Mouse (Mus musculus): ENCODE measurements around the gene Ptgds.

Gene Ptgds

DNA sequence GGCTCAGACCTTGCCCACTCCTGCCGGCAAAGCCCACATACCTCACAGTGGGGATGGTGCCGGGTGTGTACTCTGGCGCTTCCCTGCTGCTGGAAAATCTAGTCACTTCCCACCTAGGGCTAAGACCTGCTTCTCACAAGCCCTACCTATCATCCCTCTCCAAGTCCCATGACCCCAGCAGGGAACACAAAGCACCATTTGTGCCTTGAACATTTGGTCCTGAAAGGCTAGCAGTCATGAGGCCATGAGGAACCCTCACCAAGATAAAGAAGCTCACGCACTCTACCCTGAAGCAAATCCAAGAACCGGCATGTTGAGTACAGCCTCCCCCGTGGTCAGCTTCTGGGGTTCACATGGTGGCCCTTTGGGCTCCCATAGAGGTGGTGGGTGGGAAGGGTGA, at the start of gene Ptgds:
Gene Ptgds, minus strand, starts transcription at position 78 of the 400 bp plus-strand sequence.
- no peak for DNase-seq (ENCODE audit: low read depth, low spot score)

DNA sequence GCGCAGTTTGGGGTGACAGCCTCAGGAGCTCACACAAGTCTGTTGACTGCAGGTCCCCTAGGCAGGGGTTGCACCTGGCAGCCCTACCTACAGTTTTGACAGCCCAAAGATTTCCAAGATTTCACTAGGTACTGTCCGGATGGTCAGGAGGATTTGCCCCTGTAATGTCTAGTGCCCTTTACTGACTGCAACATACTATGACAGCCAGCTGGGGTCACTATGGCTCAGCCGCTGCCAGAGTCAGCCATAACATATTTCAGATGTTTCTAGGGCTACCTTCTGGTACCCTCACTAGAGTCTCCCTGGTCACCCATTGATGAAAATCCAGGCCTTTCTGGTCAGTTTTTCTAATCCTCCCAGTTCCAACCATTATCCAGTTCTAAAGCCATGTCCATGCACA, 40.1 kb upstream of the Ptgds start:
- DNase-seq (ENCODE audit: low read depth, low spot score): no peak

DNA sequence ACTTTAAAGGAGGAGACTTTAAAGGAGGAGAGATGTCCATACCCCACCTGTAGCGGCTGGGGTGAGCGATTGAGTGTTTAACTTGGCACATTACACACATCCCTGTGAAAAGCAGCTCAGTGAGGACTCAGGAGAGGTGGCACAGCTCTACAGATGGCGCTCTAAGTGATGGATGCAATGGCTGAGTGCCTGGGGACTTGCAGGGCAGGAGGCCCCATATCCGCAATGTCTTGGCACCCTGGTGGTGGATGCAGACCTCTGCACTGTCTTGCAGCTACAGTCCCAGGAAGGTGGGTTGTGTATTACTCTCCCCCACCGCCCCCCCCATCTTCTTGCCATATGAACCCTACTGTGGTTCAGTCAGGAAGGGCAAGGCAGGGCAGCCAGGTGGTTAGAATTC, 37.1 kb upstream of the Ptgds start:
- DNase-seq (ENCODE audit: low read depth, low spot score): peak; percentile 59

DNA sequence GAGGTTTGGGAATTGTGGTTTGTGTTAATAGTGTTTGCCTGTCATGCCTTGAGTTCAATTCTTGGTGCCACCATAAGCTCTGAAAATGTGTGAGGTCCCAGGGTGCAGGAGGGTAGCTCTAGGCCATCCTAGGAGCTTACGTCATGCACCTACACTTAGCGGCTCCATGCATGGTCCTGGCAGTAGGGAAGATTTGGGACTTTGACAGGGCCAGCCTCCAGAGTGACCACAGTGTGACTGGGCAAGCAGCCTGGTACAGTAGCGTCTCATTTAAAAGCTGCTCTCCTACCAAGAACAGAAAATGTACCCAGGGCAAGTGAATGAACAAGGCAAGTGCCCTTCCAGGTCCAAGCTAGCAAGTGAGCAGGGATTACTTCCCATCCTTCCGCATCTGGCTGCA, 36.0 kb upstream of the Ptgds start:
- no peak for DNase-seq (ENCODE audit: low read depth, low spot score)

DNA sequence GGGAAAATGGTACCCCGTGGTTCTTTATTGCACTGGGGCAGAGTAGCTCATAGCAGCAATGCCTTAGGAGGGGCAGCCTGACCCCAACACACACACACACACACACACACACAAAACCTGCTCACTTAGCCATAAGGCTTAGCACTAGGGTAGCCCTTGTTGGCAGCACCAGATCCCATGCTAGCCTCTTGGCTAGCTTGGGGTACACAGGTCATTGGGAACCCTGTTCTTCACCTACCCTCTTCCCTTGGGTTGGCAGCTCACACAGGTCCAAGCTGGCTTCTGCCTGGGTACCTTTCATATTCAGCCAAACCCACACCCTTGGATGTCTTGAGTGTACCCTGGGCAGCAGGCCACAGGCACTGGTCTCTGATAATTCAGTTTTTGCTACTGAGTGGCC, 35.2 kb upstream of the Ptgds start:
- no peak for DNase-seq (ENCODE audit: low read depth, low spot score)

DNA sequence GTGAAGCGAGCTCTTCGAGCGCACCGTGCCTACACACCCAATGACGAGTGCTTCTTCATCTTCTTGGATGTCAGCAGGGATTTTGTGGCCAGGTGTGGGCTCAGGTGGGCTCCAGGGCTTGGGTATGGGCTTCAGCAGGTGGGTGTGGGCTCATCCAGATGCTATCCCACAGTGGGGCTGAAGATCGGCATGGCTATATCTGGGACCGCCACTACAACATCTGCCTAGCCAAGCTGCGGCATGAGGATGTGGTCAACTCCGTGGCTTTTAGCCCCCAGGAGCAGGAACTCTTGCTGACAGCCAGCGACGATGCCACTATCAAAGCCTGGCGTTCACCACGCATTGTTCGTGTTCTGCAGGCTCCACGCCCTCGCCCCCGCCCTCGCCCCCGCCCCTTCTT, 34.7 kb upstream of the Ptgds start:
- no peak for DNase-seq (ENCODE audit: low read depth, low spot score)

DNA sequence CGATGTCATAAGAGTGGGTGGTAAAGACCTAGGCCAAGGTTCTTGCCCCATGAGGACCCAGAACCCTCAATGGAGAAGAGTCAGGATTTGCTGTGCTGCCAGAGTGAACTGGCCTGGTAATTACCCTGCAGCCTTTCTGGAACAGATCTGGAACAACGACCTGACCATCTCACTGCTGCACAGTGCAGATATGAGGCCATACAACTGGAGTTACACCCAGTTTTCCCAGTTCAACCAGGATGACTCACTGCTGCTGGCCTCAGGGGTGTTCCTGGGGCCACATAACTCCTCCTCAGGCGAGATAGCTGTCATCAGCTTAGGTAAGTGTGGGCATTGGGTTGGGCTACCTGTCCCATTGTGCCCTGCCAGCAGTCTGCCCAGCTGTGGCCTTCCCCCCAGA, 32.9 kb upstream of the Ptgds start:
- DNase-seq (ENCODE audit: low read depth, low spot score): no peak

DNA sequence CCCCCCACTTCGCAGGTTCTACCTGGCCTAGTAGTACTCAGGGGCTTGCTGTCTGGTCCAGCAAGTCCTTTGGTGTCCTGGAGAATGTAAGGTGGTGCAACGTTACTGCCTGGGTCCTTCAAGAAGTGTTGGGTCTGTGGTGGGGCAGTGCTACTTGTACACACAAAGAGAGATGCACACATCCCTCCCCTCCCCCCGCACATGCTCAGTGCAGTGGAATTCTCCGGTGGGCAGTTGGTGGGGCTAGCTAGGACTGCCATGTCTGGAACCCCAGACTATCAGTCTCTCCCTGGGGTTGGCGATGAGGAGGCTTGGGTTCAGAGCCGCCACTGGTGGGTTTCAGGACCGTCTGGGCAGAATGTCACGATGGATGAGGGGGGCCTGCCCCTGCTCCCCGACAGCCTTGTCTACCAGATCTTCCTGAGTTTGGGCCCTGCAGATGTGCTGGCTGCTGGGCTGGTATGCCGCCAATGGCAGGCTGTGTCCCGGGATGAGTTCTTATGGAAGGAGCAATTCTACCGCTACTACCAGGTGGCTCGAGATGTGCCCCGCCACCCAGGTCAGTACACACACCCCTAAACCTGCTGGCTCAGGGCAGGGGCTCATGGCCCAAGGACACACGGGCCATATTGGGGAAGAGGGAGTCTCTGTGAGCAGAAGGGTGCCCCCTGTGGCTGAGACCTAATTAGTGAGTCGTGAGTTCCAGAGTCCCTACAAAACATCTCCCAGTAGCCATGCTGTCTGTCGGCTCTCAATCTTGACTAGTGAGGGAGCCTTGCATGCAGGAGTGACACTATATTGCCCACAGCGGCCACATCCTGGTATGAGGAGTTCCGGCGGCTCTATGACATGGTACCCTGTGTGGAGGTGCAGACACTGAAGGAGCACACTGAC, 32.0 kb upstream of the Ptgds start, which contains the start of gene C8g:
Gene C8g, minus strand, starts transcription at position 127 of the 894 bp plus-strand sequence.
- DNase-seq (ENCODE audit: low read depth, low spot score): peak; percentile 37

DNA sequence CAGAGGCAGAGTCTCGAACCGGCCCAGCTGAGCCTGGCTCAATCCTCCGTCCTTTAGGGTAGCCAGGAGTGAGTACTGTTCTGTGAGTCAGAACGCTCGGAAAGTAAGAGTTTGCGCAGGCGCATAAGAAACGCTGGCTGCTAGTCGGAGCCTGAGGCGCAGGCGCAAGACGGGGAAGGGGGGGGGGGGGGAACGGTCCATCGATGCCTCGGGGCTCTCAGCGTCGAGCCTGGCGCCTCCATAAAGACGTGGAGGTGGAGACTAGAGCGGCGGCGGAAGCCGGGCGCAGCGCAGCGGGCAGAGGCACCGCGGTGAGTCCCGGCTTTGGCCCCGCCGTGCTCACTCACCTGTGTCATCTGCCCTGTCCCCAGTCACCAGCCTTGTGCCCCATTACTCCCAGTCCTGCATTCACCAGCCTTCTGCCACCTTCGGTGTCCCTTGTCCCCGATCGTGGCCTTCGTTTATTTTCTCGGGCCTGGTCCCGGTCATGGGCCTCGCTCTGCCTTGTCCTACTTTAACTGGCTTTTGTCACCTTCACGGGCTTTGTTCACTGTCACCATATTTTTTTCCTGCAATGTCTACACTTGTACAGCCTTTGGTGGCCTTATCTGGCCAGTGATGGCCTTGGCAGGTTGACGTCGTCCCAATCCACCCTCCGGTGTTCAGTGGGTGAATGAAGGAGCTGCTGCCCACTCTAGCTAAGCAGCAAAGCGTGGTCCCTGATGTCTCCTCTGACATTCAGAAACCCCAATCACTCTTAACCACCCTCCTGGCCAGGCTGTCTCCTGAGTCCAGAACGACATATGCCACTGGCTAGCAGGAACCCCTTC, 30.9 kb upstream of the Ptgds start, which contains the start of gene Fbxw5:
Gene Fbxw5, plus strand, starts transcription at position 175 of the 830 bp plus-strand sequence.
- peak; percentile 95 for DNase-seq (ENCODE audit: low read depth, low spot score)

DNA sequence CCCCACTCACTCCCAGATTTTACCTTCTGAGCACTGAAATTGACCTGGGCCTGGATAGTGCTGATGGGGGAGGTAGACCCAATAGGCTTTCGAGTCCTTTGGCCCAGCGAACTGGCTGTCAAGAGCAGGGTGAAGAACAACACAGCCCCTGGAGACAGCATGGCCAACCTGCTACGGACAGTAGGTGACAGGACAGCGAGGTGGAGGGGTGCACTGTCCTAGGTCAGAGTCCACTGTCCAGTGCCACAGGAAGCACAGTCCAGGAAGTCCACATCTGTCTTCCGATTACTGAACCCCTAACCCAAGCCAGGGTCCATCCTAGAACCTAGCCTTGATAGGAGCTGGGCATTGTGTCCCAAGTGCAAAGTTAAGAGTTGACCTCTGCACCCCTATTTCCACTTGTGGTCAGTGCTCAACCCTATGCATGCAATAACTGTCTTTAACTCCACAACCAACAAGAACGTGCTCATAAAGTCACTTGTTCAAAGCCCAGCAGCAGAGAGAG, 30.3 kb upstream of the Ptgds start:
- no peak for DNase-seq (ENCODE audit: low read depth, low spot score)

DNA sequence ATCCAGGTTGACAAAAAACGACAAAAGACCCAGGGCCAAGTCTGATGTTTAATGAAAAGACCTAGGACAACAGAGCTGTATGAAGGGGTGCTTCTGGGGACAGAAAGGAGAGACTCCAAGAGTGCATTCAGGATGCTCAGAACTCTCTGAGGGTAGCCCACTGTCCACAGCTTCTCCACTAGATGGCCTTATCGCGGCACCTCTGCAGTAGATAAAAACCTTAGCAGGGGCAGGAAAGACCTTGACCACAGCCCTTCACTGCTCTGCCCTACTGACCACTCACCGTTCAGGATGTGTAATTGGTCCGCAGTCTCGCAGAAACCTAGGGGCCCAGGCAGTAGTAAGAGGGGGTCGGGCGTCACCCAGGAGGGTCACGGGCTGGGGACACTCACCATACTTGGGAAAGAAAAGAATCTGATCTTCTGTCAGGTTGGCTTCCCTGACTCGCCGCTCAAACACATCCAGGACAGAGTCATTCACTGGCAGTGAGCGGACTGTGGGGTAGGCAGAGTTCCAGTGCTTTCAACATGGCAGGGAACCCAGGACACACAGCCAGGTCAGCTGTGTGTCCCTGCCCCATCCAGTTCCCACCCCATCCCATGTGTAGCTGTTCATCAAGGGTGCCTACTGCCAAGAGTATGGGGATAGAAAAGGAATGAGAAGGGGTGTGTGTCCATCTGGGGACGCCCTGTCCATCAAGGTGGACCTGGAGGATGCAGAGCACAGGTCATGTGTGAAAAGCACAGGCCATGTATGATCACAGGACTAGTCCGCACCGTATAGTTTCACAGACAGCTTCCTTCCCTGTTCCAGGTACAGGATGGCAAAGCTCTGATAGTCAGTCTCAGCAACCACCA, 29.0 kb upstream of the Ptgds start:
- no peak for DNase-seq (ENCODE audit: low read depth, low spot score)

DNA sequence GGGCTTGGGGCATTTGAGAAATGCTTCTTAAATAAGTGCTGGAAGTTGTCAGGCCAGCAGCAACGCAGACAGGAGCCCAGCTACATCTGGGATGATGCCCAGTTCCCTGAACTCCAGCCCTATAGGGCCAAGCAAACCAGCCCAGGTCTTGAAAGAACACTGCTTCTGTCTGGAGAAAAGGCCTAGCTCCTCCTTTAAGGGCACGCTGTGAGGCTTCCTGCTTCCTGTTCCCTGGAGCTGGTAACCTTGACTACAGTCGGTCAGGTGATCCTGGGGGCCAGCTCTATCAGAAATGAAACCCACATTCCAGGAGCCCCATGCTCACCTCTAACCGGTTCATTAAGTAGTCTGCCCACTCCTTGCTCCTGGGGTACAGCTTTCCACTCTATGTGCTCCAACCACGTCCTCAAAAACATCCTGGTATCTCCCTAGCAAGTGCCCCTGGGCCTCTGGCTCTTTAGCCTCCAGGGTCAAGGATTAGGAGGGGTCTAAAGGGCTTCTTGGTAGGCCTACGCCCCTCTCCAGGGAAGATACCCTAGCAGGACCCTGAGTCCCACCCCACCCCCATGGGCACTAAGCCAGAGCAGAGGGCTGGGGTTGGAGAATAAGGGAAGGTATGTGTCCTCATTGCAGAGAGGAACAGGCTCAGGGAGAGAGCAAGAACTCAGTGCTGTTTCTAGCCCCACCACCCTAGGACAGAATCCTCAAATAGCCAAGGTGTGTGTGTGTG, 28.2 kb upstream of the Ptgds start:
- peak; percentile 66 for DNase-seq (ENCODE audit: low read depth, low spot score)

DNA sequence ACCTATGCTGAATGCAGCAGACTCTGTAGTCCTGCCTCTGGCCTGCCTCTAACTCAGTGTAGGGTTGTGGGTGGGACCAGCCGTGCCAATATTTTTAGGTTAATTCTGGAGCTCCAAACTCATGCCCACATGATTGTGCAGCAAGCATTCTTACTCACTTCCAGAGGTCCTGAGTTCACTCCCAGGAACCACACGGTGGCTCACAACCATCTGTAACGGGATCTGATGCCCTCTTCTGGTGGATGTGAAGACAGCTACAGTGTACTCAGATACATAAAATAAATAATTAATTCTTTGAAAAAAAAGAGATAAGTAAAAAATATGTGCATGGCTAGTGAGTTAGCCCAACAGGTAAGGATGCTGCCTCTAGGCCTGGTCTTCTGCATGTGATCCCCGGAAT, 26.6 kb upstream of the Ptgds start:
- DNase-seq (ENCODE audit: low read depth, low spot score): peak; percentile 74

DNA sequence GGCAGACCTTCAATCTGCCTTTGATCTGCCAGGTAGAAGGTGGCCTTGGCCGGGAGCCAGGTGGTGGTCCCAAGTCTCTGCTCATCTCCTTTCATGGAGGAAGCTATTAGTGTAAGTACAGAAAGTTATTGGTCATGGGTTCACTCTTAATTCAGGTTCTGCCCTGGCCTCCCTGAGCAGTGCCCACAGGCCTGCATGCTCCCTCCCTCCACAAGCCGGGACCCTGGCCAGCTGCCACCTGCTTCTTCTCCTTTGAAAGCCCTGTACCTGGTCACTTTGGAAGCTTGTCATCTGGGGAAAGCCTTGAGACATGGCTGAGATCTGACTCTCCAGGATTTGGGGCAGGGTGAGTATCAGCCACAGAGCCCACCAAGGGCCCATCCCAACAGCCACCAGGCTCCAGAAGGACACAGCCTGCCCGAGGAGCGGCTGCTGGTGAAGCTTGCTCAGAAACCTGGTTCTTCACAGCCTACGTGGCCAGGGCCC, 23.7 kb upstream of the Ptgds start, which contains the start of gene Lcn12:
Gene Lcn12, minus strand, starts transcription at position 436 of the 486 bp plus-strand sequence.
- no peak for DNase-seq (ENCODE audit: low read depth, low spot score)

DNA sequence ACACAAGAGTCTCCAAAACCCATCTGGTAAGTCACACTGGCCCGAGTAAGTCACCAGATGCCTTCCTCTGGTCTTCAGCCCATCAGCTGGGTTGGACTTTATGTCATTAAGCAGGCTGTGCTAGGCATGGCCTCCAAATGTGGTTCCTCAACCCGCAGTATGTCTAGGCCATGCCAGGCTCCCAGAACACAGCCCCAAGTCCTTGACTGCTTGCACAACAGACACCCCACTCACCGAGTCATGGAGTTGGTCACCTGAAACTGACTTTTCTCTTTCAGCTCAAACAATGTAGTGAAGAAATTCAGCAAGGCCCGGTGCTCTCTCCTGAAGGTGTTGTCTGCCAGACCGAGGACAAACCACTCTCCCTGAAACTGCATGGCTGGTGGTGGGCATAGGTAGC, 23.1 kb upstream of the Ptgds start:
- DNase-seq (ENCODE audit: low read depth, low spot score): no peak

DNA sequence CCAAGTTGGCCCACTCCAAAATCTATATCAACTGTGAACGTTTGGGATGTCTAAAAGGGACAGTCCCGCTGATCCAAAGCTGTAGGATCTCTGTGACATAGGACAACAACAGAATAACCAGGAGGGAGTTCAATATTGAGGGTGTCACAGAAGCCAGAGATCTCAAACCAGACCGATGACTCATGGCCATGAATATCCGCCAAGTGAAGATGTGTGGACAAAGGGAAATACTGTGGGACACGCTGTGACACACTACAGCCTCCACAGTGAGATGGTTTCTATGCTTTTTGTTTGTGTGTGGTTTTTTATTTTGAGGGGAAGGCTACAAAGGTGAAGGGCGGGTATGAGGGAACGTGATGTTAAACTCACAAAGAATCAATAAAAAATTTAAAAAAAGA, 18.8 kb upstream of the Ptgds start:
- no peak for DNase-seq (ENCODE audit: low read depth, low spot score)

DNA sequence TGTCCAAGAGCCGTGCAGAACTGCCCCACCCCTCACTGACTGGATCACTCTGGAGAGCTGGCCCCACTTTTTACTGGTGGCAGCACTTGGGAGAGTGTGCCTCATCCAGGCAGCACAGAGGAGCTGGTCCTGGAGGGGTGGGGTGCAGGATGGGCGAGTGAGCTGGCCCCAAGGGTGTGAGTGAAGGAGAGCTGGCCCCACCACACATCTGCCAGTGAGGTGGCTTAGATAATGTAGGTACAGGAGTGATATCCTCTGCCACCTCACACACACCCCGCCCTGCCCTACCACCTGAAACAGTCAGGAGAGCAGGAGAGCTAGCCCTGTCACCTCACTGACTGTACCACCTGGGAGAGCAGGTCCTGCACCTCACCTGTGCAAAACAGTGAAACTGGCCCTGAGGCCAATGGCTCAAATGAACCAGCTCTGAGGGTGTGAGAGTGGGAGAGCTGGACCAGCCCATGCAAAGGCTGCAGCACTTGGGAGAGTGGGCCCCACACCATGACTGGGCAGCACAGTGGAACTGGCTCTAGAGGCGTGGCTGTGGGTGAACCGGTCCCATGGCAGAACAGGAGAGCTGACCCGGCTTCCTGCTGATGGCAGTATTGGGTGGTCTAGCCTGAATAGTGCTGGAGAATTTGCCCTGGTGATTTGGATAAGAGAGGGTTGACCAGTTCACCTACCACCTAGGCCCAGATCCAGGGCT, 18.3 kb upstream of the Ptgds start:
- DNase-seq (ENCODE audit: low read depth, low spot score): no peak

DNA sequence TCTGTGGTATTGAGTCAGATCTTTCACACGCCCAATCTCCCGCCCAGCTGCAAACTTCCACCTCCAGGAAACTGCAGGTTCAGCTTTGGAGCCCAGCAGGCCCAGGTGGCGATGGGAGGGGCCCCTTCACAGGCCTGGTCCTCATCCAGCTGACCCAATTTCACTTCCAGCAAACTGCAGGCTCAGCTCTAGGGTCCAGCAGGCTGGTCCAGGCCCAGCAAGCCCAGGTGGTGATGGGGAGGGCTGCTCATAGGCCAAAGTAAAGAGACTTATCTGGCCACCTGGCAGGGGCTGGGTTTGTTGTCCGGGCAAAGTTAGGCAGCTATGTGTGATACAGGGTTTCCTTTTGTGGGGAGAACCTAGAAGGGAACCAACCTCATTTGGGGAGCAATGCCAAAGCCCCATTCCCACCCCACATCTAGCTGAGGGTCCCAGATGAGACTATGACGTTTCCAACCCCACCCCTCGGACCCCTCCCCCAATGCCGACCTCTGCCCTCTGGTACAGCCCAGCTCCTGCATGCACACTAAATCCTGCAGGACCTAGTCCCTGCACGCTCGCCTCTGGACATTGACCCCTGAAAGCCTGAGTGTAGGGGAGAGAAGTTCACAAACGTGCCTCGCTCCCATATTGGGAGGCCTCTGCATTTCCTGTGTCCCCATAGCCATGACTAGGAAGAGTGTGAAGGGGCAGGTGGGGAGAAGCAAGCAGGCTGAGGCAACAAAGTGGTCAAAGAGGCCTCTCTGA, 15.2 kb upstream of the Ptgds start:
- DNase-seq (ENCODE audit: low read depth, low spot score): no peak

DNA sequence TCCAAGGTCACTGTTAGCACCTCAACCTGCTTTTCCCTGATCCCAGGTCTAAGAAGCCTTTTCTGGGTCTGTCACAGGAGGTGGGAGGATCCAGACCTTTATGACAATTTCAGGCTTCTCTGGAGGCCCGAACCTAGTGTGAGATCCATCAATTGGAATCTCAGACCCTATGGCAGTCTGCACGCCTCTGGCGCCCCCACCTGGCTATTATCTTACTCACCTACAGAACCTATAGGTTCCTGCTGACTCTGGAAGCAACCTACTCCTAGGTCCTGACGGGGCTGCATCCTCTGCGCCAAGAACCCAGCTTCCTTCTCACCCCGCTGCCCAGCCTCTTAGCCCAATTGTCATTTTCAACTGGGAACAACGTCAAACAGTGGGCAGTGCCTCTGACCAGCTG, 13.1 kb upstream of the Ptgds start:
- DNase-seq (ENCODE audit: low read depth, low spot score): peak; percentile 58

Measured in R1 (cell line).